Mouse (Mus musculus) G1E (cell line): Measurements from ENCODE around the gene Gm27029. TPM values are rescaled to one million over a fixed set of nuclear protein-coding genes. Genes with fewer than 3 reads are reported as not detected.

Experiments
- ATAC-seq: 2 replicates; pipeline ENCODE4 v1.8.0; 2016; ENCODE audit warnings: mild to moderate bottlenecking; ENCODE audit not compliant: insufficient number of reproducible peaks, poor library complexity, low FRiP score, severe bottlenecking; ENCODE audit errors: extremely low read depth
- DNase-seq: peaks from one replicate; pipeline ENCODE4 v3.0.0; 2012; ENCODE audit warnings: low spot score
- H3K27me3 ChIP-seq: 2 replicates; pipeline ENCODE4 v1.6.1; 2012; ENCODE audit warnings: mild to moderate bottlenecking, low read length, inconsistent platforms; ENCODE audit not compliant: insufficient read depth
- H3K36me3 ChIP-seq: replicated peaks from 2 replicates; pipeline ENCODE3; 2012; ENCODE audit warnings: mild to moderate bottlenecking, inconsistent platforms
- H3K4me1 ChIP-seq: 2 replicates; pipeline ENCODE4 v1.6.1; 2012; ENCODE audit warnings: low read depth, low read length, inconsistent platforms, mixed read lengths; ENCODE audit not compliant: insufficient read depth
- H3K4me3 ChIP-seq: 2 replicates; pipeline ENCODE4 v1.5.1; 2012; ENCODE audit warnings: low read depth, mild to moderate bottlenecking, inconsistent platforms, low read length, moderate library complexity, mixed read lengths
- H3K9me3 ChIP-seq: replicated peaks from 2 replicates; pipeline ENCODE4 v1.6.1; 2012; ENCODE audit warnings: inconsistent platforms
- CTCF ChIP-seq: IDR thresholded peaks from 2 replicates; pipeline ENCODE4 v1.5.1; 2012; ENCODE audit warnings: low read depth, low read length, inconsistent platforms, mixed read lengths
- GATA1 ChIP-seq: IDR thresholded peaks from 2 replicates; pipeline ENCODE4 v1.6.1; 2012; ENCODE audit warnings: borderline replicate concordance, low read length, inconsistent platforms, mixed read lengths
- GATA2 ChIP-seq: IDR thresholded peaks from 2 replicates; pipeline ENCODE4 v1.6.1; 2012; ENCODE audit warnings: low read depth, low read length, inconsistent platforms, borderline replicate concordance
- POLR2AphosphoS5 ChIP-seq: IDR thresholded peaks from 2 replicates; pipeline ENCODE4 v1.6.1; 2012; ENCODE audit warnings: low read depth, low read length, inconsistent platforms; ENCODE audit not compliant: insufficient replicate concordance
- TAL1 ChIP-seq: conservative IDR thresholded peaks from 2 replicates; pipeline ENCODE4 v1.6.1; 2012; ENCODE audit warnings: low read depth, low read length, inconsistent platforms, mixed read lengths
- polyA plus RNA-seq: library from polyadenylated mRNA; stranded (reverse); fragments of >175 nt; gene quantifications from 2 replicates; pipeline ENCODE4 v1.2.3, GENCODE M21; 2012
- total RNA-seq, 2 experiments: library from RNA; stranded (forward) in 1 of 2; stranded (reverse) in 1 of 2; fragments of 200-1000 nt in 1 of 2; fragments of >200 nt in 1 of 2; fragmentation: Nextera tagmentation in 1 of 2; gene quantifications; 2 replicates each; pipeline ENCODE4 v1.2.3; 2014 to 2017

Gm27029 gene
- total and polyA plus RNA-seq, 3 experiments: 0.90 to 3.0 (median 2.1) TPM

GRCm38 (mm10) chr11:101420148-101420547, 4.4 kb downstream of the Gm27029 start:
- DNase-seq (no peak), ATAC-seq (no peak)
- no peaks in the 10 kb centered on the region for H3K9me3 ChIP-seq
- TF ChIP-seq TAL1: no peak
- no peak for TF ChIP-seq POLR2AphosphoS5
- no peak for TF ChIP-seq GATA2
- no peak for TF ChIP-seq CTCF
- no peak for TF ChIP-seq GATA1
- no peaks in the 10 kb centered on the region for H3K27me3 ChIP-seq
- no peak overlapping the region for H3K4me3 ChIP-seq
- H3K36me3 ChIP-seq: peaks cover 5% of the 10 kb centered on the region
- peaks cover 50% of the 10 kb centered on the region for H3K4me1 ChIP-seq

DNA sequence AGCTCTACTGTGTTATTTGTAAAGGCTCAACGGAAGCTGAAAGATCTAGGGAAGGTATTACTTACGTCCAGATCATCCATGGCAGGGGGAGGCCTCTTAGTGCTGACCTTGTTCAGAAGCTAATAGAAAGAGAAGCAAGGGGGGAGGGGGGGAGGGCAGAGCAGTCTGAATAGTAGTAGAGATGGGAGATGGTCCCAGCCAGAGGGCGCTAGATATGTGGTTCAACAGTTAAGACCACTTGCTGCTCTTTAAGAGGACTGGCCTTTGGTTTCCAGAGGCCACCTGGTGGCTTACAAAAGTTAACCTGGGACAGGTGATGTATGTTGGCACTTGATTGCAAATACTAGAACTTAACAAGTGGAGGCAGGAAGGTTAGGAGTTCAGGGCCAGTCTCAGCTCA, 5.0 kb downstream of the Gm27029 start:
- DNase-seq (no peak), ATAC-seq (no peak)
- Histone ChIP-seq H3K36me3 (peaks cover 9% of the 10 kb centered on the region), H3K27me3 (no peaks in the 10 kb centered on the region), H3K9me3 (no peaks in the 10 kb centered on the region), H3K4me3 (no peak overlapping the region), H3K4me1 (peaks cover 49% of the 10 kb centered on the region)
- no peak for TF ChIP-seq GATA1

GRCm38 (mm10) chr11:101418991-101419390, 5.6 kb downstream of the Gm27029 start:
- Histone ChIP-seq H3K36me3 (peaks cover 14% of the 10 kb centered on the region), H3K4me1 (peaks cover 43% of the 10 kb centered on the region), H3K9me3 (no peaks in the 10 kb centered on the region), H3K4me3 (no peak overlapping the region), H3K27me3 (no peaks in the 10 kb centered on the region)
- no peak for DNase-seq
- TF ChIP-seq TAL1: no peak
- no peak for TF ChIP-seq CTCF
- ATAC-seq: no peak

- Histone ChIP-seq H3K27me3 (no peaks in the 10 kb centered on the region), H3K4me3 (peak within 1 kb of the TSS; percentile 98), H3K36me3 (peaks cover 31% of the 10 kb centered on the region), H3K9me3 (no peaks in the 10 kb centered on the region), H3K4me1 (peaks cover 44% of the 10 kb centered on the region)
- no peak for TF ChIP-seq GATA2
- no peak for TF ChIP-seq TAL1
- no peak for TF ChIP-seq CTCF
- TF ChIP-seq GATA1: no peak
- no peak for TF ChIP-seq POLR2AphosphoS5
- DNase-seq: peak; percentile 50
- peak; percentile 28 for ATAC-seq
Measured at GRCm38 (mm10) chr11:101417101-101417855, 7.3 kb downstream of the Gm27029 start, which contains the start of gene Aarsd1. Aarsd1 (minus strand) TSS chr11:101417615.

DNA sequence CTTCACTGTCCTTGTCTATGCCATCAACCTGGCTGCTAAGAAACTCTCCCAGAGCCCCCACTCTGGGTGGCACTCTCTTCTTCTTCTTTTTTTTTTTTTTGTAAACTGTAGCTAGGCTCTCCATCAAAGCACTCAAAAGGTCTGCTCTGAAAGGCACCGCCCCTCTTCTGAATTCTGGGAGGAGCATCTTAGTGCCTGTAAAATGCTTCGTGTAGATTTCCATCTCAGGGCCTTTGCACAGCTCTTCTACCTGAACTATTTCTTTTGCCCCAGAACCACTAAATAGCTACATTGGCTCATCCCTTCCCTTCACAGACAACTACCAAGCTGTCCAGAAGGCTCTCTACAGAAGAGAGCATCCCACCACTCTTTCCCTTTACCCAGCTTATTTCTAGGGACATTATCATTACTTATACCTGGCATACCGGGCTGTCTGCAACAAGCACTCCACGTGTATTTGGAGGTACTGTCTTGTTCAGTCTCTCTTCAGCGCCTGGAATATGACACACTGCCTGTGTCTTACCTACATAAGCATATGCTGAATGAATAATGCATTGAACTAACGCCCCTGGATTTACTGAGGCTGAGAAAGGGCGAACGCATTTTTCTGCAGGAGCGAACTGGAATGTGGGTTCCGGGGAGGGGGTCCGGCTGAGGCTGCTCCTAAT, 8.0 kb downstream of the Gm27029 start:
- DNase-seq (peak; percentile 46), ATAC-seq (no peak)
- Histone ChIP-seq H3K4me1 (peaks cover 38% of the 10 kb centered on the region), H3K36me3 (peaks cover 38% of the 10 kb centered on the region), H3K4me3 (peak overlapping the region; percentile 98), H3K27me3 (no peaks in the 10 kb centered on the region), H3K9me3 (no peaks in the 10 kb centered on the region)
- TF ChIP-seq GATA2: no peak
- no peak for TF ChIP-seq TAL1
- TF ChIP-seq POLR2AphosphoS5: no peak
- no peak for TF ChIP-seq GATA1
- no peak for TF ChIP-seq CTCF

DNA sequence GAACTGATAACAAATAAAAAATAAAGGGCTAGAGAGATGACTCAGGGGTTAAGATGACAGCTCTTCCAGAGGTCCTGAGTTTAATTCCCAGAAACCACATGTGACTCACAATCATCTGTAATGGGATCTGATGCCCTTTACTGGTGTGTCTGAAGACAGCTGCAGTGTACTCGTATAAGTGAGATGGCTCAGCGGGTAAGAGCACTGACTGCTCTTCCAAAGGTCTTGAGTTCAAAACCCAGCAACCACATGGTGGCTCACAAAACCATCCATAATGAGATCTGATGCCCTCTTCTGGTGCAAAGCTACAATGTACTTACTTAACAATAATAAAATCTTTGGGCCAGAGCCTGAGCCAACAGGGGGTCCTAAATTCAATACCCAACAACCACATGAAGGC, 9.3 kb downstream of the Gm27029 start:
- no peaks in the 10 kb centered on the region for H3K27me3 ChIP-seq
- ATAC-seq (no peak), DNase-seq (no peak)
- no peak for TF ChIP-seq CTCF
- no peak for TF ChIP-seq TAL1
- no peak for TF ChIP-seq GATA2
- TF ChIP-seq GATA1: no peak
- no peak for TF ChIP-seq POLR2AphosphoS5
- peaks cover 38% of the 10 kb centered on the region for H3K4me1 ChIP-seq
- H3K36me3 ChIP-seq: peaks cover 50% of the 10 kb centered on the region
- no peak overlapping the region for H3K4me3 ChIP-seq
- no peaks in the 10 kb centered on the region for H3K9me3 ChIP-seq
